Mouse (Mus musculus): ENCODE results near the gene Slc39a7. TPM values are rescaled to one million over a fixed set of nuclear protein-coding genes. Genes with fewer than 3 reads are reported as not detected.
"Not testable (repeated sequence)": the region's sequence is repeated elsewhere in the genome, so short reads cannot be mapped to it uniquely, and the experiment has no call there.

The Slc39a7 gene
- total RNA-seq, 4 experiments from 2014 or later: 176 to 248 (median 200) TPM

- DNase-seq: no peak
These were observed 31.9 kb downstream of the Slc39a7 start for GRCm38 (mm10) chr17:33999341-34000149.

- not testable (repeated sequence) for DNase-seq
These were observed 32.8 kb downstream of the Slc39a7 start for GRCm38 (mm10) chr17:33998697-33999096.

- not testable (repeated sequence) for DNase-seq
These were observed 34.5 kb downstream of the Slc39a7 start for GRCm38 (mm10) chr17:33997025-33997424.

- DNase-seq: no peak
These were observed 35.8 kb downstream of the Slc39a7 start for GRCm38 (mm10) chr17:33995651-33996050.

GRCm38 (mm10) chr17:33994959-33995358 lies 36.5 kb downstream of the Slc39a7 start:
- no peak for DNase-seq

GRCm38 (mm10) chr17:33991788-33992664 lies 39.5 kb downstream of the Slc39a7 start:
- no peak for DNase-seq

GRCm38 (mm10) chr17:33982136-33982535 lies 49.3 kb downstream of the Slc39a7 start:
- DNase-seq: not testable (repeated sequence)

GRCm38 (mm10) chr17:33981192-33981909 lies 50.1 kb downstream of the Slc39a7 start:
- DNase-seq: peak; percentile 89

- no peak for DNase-seq
These were observed 51.1 kb downstream of the Slc39a7 start for GRCm38 (mm10) chr17:33980181-33981035.

GRCm38 (mm10) chr17:33979512-33980050 lies 51.9 kb downstream of the Slc39a7 start:
- no peak for DNase-seq

- DNase-seq: peak; percentile 87
These were observed 52.9 kb downstream of the Slc39a7 start for GRCm38 (mm10) chr17:33978631-33979031.

Small RNAs within 50 kb of the gene (microRNA-seq; reads per million reads assigned to microRNA genes)
- 0 to 0.18 reads per million in 2 experiments for gene Mir219a-1
- 0 reads per million in 2 experiments for gene Mir219c

Other genes with a start within 250 kb of the Slc39a7 start
- gene Angptl4, start 249.9 kb downstream of the Slc39a7 start, total RNA-seq (2022): 10 to 100 TPM; 37.2 to 78.4 (median 46.3) TPM
- gene Kank3, start 221.2 kb downstream of the Slc39a7 start, total RNA-seq (2022): 100 to 1,000 TPM in 3 of 4 experiments, 10 to 100 TPM in 1; 69.8 to 130 (median 111) TPM
- gene Rps28, start 207.1 kb downstream of the Slc39a7 start, total RNA-seq (2022): 1,000 to 10,000 TPM; 1,538 to 1,820 (median 1,607) TPM
- gene Ndufa7, start 207.1 kb downstream of the Slc39a7 start, total RNA-seq (2022): 100 to 1,000 TPM; 371 to 504 (median 430) TPM
- gene Cd320, start 188.6 kb downstream of the Slc39a7 start, total RNA-seq (2022): 10 to 100 TPM; 29.5 to 63.3 (median 37.6) TPM
- not detected for gene Gm7029, start 157.8 kb downstream of the Slc39a7 start, total RNA-seq (2022)
- gene Kifc1, start 141.0 kb downstream of the Slc39a7 start, total RNA-seq (2022): 1 to 10 TPM; 1.7 to 3.2 (median 2.6) TPM
- gene Platr17, start 126.5 kb downstream of the Slc39a7 start, total RNA-seq (2022): not detected
- gene Daxx, start 122.3 kb downstream of the Slc39a7 start, total RNA-seq (2022): 10 to 100 TPM; 30.2 to 36.2 (median 33.8) TPM
- 100 to 1,000 TPM; 195 to 259 (median 213) TPM for gene Tapbp, start 115.8 kb downstream of the Slc39a7 start, total RNA-seq (2022)
- 10 to 100 TPM; 35.3 to 39.7 (median 37.5) TPM for gene Zbtb22, start 115.8 kb downstream of the Slc39a7 start, total RNA-seq (2022)
- gene Rgl2, start 102.1 kb downstream of the Slc39a7 start, total RNA-seq (2022): 10 to 100 TPM; 42.1 to 76.2 (median 60.1) TPM
- 100 to 1,000 TPM in 1 of 4 experiments, 10 to 100 TPM in 3; 74.1 to 119 (median 79.6) TPM for gene Pfdn6, start 91.3 kb downstream of the Slc39a7 start, total RNA-seq (2022)
- gene Wdr46, start 91.0 kb downstream of the Slc39a7 start, total RNA-seq (2022): 10 to 100 TPM; 30.0 to 43.8 (median 35.1) TPM
- 1 to 10 TPM; 6.9 to 8.7 (median 7.6) TPM for gene B3galt4, start 80.2 kb downstream of the Slc39a7 start, total RNA-seq (2022)
- 10 to 100 TPM; 58.6 to 83.5 (median 69.6) TPM for gene Vps52, start 75.9 kb downstream of the Slc39a7 start, total RNA-seq (2022)
- gene Rps18, start 75.7 kb downstream of the Slc39a7 start, total RNA-seq (2022): 100 to 1,000 TPM; 668 to 711 (median 693) TPM
- gene H2-K1, start 31.3 kb downstream of the Slc39a7 start, total RNA-seq (2022): 100 to 1,000 TPM; 493 to 638 (median 583) TPM
- gene Ring1, start 7.0 kb downstream of the Slc39a7 start, total RNA-seq (2022): 10 to 100 TPM; 42.7 to 84.4 (median 60.7) TPM
- 100 to 1,000 TPM; 249 to 289 (median 271) TPM for gene H2-Ke6, start 3.6 kb downstream of the Slc39a7 start, total RNA-seq (2022)
- 10 to 100 TPM; 54.8 to 70.9 (median 62.7) TPM for gene Rxrb, start 130 bp upstream of the Slc39a7 start, total RNA-seq (2022)
- gene Col11a2, start 7.8 kb upstream of the Slc39a7 start, total RNA-seq (2022): 1 to 10 TPM in 3 of 4 experiments, under 1 TPM in 1; 0.55 to 1.7 (median 1.4) TPM
- 1 to 10 TPM in 1 of 4 experiments, under 1 TPM in 3; 0.24 to 1.1 (median 0.64) TPM for gene H2-Oa, start 60.7 kb upstream of the Slc39a7 start, total RNA-seq (2022)
- 10 to 100 TPM; 12.2 to 24.6 (median 21.1) TPM for gene H2-DMa, start 87.9 kb upstream of the Slc39a7 start, total RNA-seq (2022)
- 100 to 1,000 TPM; 185 to 240 (median 215) TPM for gene Brd2, start 91.0 kb upstream of the Slc39a7 start, total RNA-seq (2022)
- 1 to 10 TPM; 2.0 to 4.5 (median 4.0) TPM for gene H2-DMb2, start 111.6 kb upstream of the Slc39a7 start, total RNA-seq (2022)
- 10 to 100 TPM in 2 of 4 experiments, 1 to 10 TPM in 2; 5.2 to 11.5 (median 10.5) TPM for gene H2-DMb1, start 121.4 kb upstream of the Slc39a7 start, total RNA-seq (2022)
- 10 to 100 TPM; 19.5 to 22.2 (median 21.3) TPM for gene Tap1, start 155.9 kb upstream of the Slc39a7 start, total RNA-seq (2022)
- 10 to 100 TPM; 16.7 to 30.6 (median 25.5) TPM for gene Psmb9, start 156.1 kb upstream of the Slc39a7 start, total RNA-seq (2022)
- 10 to 100 TPM; 30.4 to 41.2 (median 36.4) TPM for gene Psmb8, start 166.0 kb upstream of the Slc39a7 start, total RNA-seq (2022)
- gene Tap2, start 171.8 kb upstream of the Slc39a7 start, total RNA-seq (2022): 10 to 100 TPM; 53.9 to 71.1 (median 67.2) TPM
- gene H2-Ob, start 207.2 kb upstream of the Slc39a7 start, total RNA-seq (2022): 1 to 10 TPM; 1.3 to 1.8 (median 1.5) TPM
- 100 to 1,000 TPM in 3 of 4 experiments, 10 to 100 TPM in 1; 62.4 to 146 (median 115) TPM for gene H2-Ab1, start 226.0 kb upstream of the Slc39a7 start, total RNA-seq (2022)

Measured in adrenal gland, adult 8-10 months (tissue).